ENCODE assay signal across 11 mouse cellular contexts in genomic region chr6:53541798-53542197, GRCm38 (mm10).
"Had no signal": no experiment of that assay in that cellular context is flagged by ENCODE, and none has a peak within 500 bp of the region (broad histone marks: within the 10 kb centered on the region; RNA-seq: fewer than 3 reads in every experiment).

No protein-coding gene starts in this region.

- DNase-seq: kidney, adult 9 months; kidney, postnatal 14 days; liver, embryonic 13.5 days; lung, adult 18-20 months; right cerebral cortex, adult 18-20 months; right cerebral cortex, postnatal 25 days; thymus, postnatal 4 days had no signal

- H3K9ac ChIP-seq: limb, embryonic 15.5 days; liver, embryonic 13.5 days; midbrain, embryonic 12.5 days; neural tube, embryonic 15.5 days had no signal

- H3K4me3 ChIP-seq: limb, embryonic 15.5 days; liver, embryonic 13.5 days; midbrain, embryonic 12.5 days; myocyte; neural tube, embryonic 15.5 days had no signal

- H3K9me3 ChIP-seq: limb, embryonic 15.5 days; liver, embryonic 13.5 days; midbrain, embryonic 12.5 days; neural tube, embryonic 15.5 days had no signal

- H3K4me2 ChIP-seq: limb, embryonic 15.5 days; liver, embryonic 13.5 days; midbrain, embryonic 12.5 days; neural tube, embryonic 15.5 days had no signal

- H3K36me3 ChIP-seq: limb, embryonic 15.5 days; liver, embryonic 13.5 days; midbrain, embryonic 12.5 days; neural tube, embryonic 15.5 days had no signal

- H3K27me3 ChIP-seq: limb, embryonic 15.5 days; liver, embryonic 13.5 days; neural tube, embryonic 15.5 days had no signal

- H3K4me1 ChIP-seq: liver, embryonic 13.5 days had no signal

- H3K27ac ChIP-seq: limb, embryonic 15.5 days; liver, embryonic 13.5 days; midbrain, embryonic 12.5 days; neural tube, embryonic 15.5 days had no signal
